Mouse (Mus musculus): ENCODE results near the gene Sox4.
A peak's percentile ranks its signal among the peaks of the same experiment; 100 is the strongest.

DNA sequence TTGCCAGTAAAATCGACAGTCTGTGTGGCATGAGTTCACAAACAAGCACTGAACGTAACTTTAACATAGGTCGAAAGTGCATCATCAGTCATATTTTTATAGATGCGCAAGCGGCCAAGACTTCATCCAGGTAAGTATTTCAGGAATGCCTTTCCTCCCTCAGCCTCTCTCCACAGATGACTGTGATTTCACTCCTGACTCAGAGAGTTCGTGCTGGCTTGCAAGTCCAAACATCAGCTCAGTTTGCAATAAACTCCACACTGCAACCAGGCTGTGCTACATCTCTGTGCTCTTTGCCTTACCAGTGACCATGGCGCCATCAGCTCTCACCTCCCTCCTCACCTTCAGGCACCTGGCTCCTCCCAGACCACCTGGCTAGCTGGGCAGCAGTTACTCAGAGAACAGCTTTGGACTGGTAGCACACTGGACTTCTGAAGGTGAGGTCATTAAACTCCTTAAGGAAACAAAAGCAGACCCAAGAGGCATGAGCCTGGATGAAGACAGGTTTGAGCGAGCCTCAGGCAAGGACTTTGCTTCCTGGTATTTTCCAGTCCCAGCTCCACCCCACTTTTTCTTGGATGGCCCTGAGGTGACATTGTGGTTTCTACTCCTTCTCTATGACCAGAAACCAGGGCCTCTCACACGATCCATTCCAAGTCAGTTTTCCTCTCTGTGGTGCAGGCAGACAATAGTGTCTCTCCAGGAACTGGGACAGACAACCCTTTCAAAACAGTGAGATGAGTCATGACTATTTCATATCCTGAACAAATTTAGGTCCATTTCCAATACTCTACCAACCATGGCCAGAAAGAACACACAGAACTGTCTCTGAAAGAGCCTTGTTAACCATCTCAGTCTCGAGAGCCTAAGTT lies 35.9 kb downstream of the Sox4 start:
- TF ChIP-seq CEBPB (IDR thresholded peaks at IDR 0.05; ENCODE audit: insufficient read depth, poor library complexity, severe bottlenecking) (0 out of 2 replicates have a peak, but pooled peaks have one; percentile 12), TCF3 (IDR thresholded peaks at IDR 0.05; ENCODE audit: insufficient read length, low read depth) (no peak), MAX (IDR thresholded peaks at IDR 0.05; ENCODE audit: low read depth) (no peak), E2F4 (IDR thresholded peaks at IDR 0.05; ENCODE audit: insufficient read depth) (no peak), USF1 (IDR thresholded peaks at IDR 0.05; ENCODE audit: low read depth) (no peak), POLR2A (IDR thresholded peaks at IDR 0.05; ENCODE audit: insufficient read length, low read depth) (no peak), MYOD1 (IDR thresholded peaks at IDR 0.05; ENCODE audit: control insufficient read depth in 1 of 3, insufficient read length in 2 of 3, low read depth in 2 of 3) (no peak), POLR2AphosphoS2 (IDR thresholded peaks at IDR 0.05; ENCODE audit: insufficient read length, low read depth) (no peak), TCF12 (IDR thresholded peaks at IDR 0.05; ENCODE audit: insufficient read depth, poor library complexity, severe bottlenecking) (no peak)
